Mouse (Mus musculus) ES-E14 (cell line): Measurements from ENCODE around the gene Gm128. TPM values are rescaled to one million over a fixed set of nuclear protein-coding genes. Genes with fewer than 3 reads are reported as not detected.

Experiments
- DNase-seq: peaks from one replicate; pipeline ENCODE4 v3.0.0-alpha.2; 2013; ENCODE audit warnings: low read depth, low spot score
- H3K27ac ChIP-seq: 2 replicates; pipeline ENCODE4 v1.5.1; 2012; ENCODE audit warnings: low read depth, mild to moderate bottlenecking, low read length, moderate library complexity, mixed read lengths; ENCODE audit not compliant: poor library complexity, insufficient read depth, severe bottlenecking
- H3K36me3 ChIP-seq: 2 replicates; pipeline ENCODE4 v1.6.1; 2012; ENCODE audit warnings: mild to moderate bottlenecking, low read length, moderate library complexity, mixed read lengths; ENCODE audit not compliant: control insufficient read depth, poor library complexity, insufficient read depth, severe bottlenecking
- H3K4me1 ChIP-seq, 2 experiments: fragments of 150-350 bp in 1 of 2; sonication (generic) in 1 of 2; 2 replicates each; pipeline ENCODE4 v1.6.1; 2012; ENCODE audit warnings: low read length in 2 of 2, mild to moderate bottlenecking in 1 of 2, mixed read lengths in 1 of 2; ENCODE audit not compliant: control insufficient read depth in 2 of 2, insufficient read depth in 2 of 2, poor library complexity in 1 of 2
- H3K4me3 ChIP-seq, 2 experiments: fragments of 150-350 bp in 1 of 2; sonication (generic) in 1 of 2; 2 replicates each; pipeline ENCODE4 v1.5.1; 2012; ENCODE audit warnings: low read length in 2 of 2, low read depth in 1 of 2, mild to moderate bottlenecking in 1 of 2, mixed read lengths in 1 of 2; ENCODE audit not compliant: insufficient read depth in 1 of 2, poor library complexity in 1 of 2, severe bottlenecking in 1 of 2
- H3K9ac ChIP-seq: 2 replicates; pipeline ENCODE4 v1.6.1; 2012; ENCODE audit warnings: low read depth, mild to moderate bottlenecking, low read length, mixed read lengths; ENCODE audit not compliant: poor library complexity, insufficient read depth, severe bottlenecking
- H3K9me3 ChIP-seq: fragments of 150-350 bp; sonication (generic); 2 replicates; pipeline ENCODE4 v1.6.1; 2012; ENCODE audit warnings: low read depth, mild to moderate bottlenecking, low read length; ENCODE audit not compliant: control insufficient read depth, insufficient read depth
- CHD2 ChIP-seq: IDR thresholded peaks from 2 replicates; pipeline ENCODE4 v1.6.1; 2014; ENCODE audit warnings: mild to moderate bottlenecking, low read depth, low read length, inconsistent platforms
- HCFC1 ChIP-seq: IDR thresholded peaks from 2 replicates; pipeline ENCODE4 v1.6.1; 2012; ENCODE audit warnings: low read length, inconsistent platforms, borderline replicate concordance; ENCODE audit not compliant: insufficient read depth
- MAFK ChIP-seq: IDR thresholded peaks from 2 replicates; pipeline ENCODE4 v1.6.1; 2014; ENCODE audit warnings: mild to moderate bottlenecking, low read depth, low read length, inconsistent platforms; ENCODE audit not compliant: insufficient read depth
- ZC3H11A ChIP-seq: IDR thresholded peaks from 2 replicates; pipeline ENCODE4 v1.6.1; 2012; ENCODE audit warnings: low read depth, mild to moderate bottlenecking, inconsistent platforms, low read length, borderline replicate concordance
- ZNF384 ChIP-seq: IDR thresholded peaks from 2 replicates; pipeline ENCODE4 v1.6.1; 2012; ENCODE audit warnings: low read depth, low read length, inconsistent platforms
- in situ Hi-C, 2 experiments: fragments of 600-800 bp; cut with MboI; formaldehyde crosslinking; loops; one replicate each; pipeline ENCODE4 v1.15.1; 2025; ENCODE audit warnings: low sequenced_read_pairs in 2 of 2, inconsistent platforms in 1 of 2; ENCODE audit not compliant: unreplicated experiment in 2 of 2
- total RNA-seq: library from RNA; depleted of rRNA; stranded (reverse); fragments of 300-350 nt; gene quantifications from 2 replicates; pipeline ENCODE4 v1.2.3, GENCODE M21; 2012; rRNA removed

The Gm128 gene
- total RNA-seq, 1 experiment = 2.0 TPM

- Histone ChIP-seq H3K4me1 (no peaks in the 10 kb centered on the region), H3K9me3 (no peaks in the 10 kb centered on the region), H3K27ac (no peak overlapping the region), H3K36me3 (peaks cover 38% of the 10 kb centered on the region), H3K4me3 (no peak overlapping the region), H3K9ac (no peak overlapping the region)
- DNase-seq = no peak
- TF ChIP-seq ZNF384 = no peak
- TF ChIP-seq MAFK = no peak
- no peak for TF ChIP-seq HCFC1
- TF ChIP-seq CHD2 = no peak
- no peak for TF ChIP-seq ZC3H11A
- in situ Hi-C loops = no loop called here
Measured at GRCm38 (mm10) chr3:95200562-95200961, 40.8 kb downstream of the Gm128 start.

- Histone ChIP-seq H3K27ac (no peak overlapping the region), H3K36me3 (peaks cover 38% of the 10 kb centered on the region), H3K9me3 (no peaks in the 10 kb centered on the region), H3K9ac (no peak overlapping the region), H3K4me1 (no peaks in the 10 kb centered on the region), H3K4me3 (no peak overlapping the region)
- no peak for DNase-seq
- in situ Hi-C loops = no loop called here
- no peak for TF ChIP-seq ZNF384
Measured at GRCm38 (mm10) chr3:95200132-95200531, 41.3 kb downstream of the Gm128 start.

- no peak for DNase-seq
- Histone ChIP-seq H3K4me3 (no peak overlapping the region), H3K9ac (no peak overlapping the region), H3K9me3 (no peaks in the 10 kb centered on the region), H3K27ac (no peak overlapping the region), H3K4me1 (no peaks in the 10 kb centered on the region), H3K36me3 (peaks cover 41% of the 10 kb centered on the region)
- TF ChIP-seq CHD2 = no peak
- TF ChIP-seq MAFK = no peak
- TF ChIP-seq ZC3H11A = no peak
- TF ChIP-seq ZNF384 = no peak
- TF ChIP-seq HCFC1 = no peak
- in situ Hi-C loops = no loop called here
Measured at GRCm38 (mm10) chr3:95199101-95199500, 42.3 kb downstream of the Gm128 start.

GRCm38 (mm10) chr3:95195772-95196171 is 45.6 kb downstream of the Gm128 start:
- H3K9me3 ChIP-seq = no peaks in the 10 kb centered on the region
- DNase-seq = no peak
- TF ChIP-seq CHD2 (no peak), HCFC1 (no peak), ZNF384 (no peak), ZC3H11A (no peak), MAFK (no peak)
- in situ Hi-C loops = no loop called here
- no peak overlapping the region for H3K9ac ChIP-seq
- H3K27ac ChIP-seq = no peak overlapping the region
- peaks cover 31% of the 10 kb centered on the region for H3K36me3 ChIP-seq
- H3K4me3 ChIP-seq = no peak overlapping the region
- no peaks in the 10 kb centered on the region for H3K4me1 ChIP-seq

GRCm38 (mm10) chr3:95194721-95195135 is 46.7 kb downstream of the Gm128 start:
- peaks cover 34% of the 10 kb centered on the region for H3K36me3 ChIP-seq
- H3K4me3 ChIP-seq = no peak overlapping the region
- no peaks in the 10 kb centered on the region for H3K4me1 ChIP-seq
- TF ChIP-seq ZNF384 (no peak), MAFK (no peak), CHD2 (no peak), ZC3H11A (no peak), HCFC1 (no peak)
- H3K27ac ChIP-seq = no peak overlapping the region
- no peak overlapping the region for H3K9ac ChIP-seq
- H3K9me3 ChIP-seq = no peaks in the 10 kb centered on the region
- in situ Hi-C loops = no loop called here
- no peak for DNase-seq

Other genes starting within 250 kb of the Gm128 start
- 19.8 and 20.6 TPM in 2 replicates for gene Zfp687, start 226.2 kb downstream of the Gm128 start, total RNA-seq
- gene Psmd4, start 199.0 kb downstream of the Gm128 start, total RNA-seq = 258 and 291 TPM in 2 replicates
- gene Pip5k1a, start 134.7 kb downstream of the Gm128 start, total RNA-seq = 23.2 and 30.7 TPM in 2 replicates
- 34.4 and 35.7 TPM in 2 replicates for gene Vps72, start 130.6 kb downstream of the Gm128 start, total RNA-seq
- gene Tmod4, start 117.1 kb downstream of the Gm128 start, total RNA-seq = 0.36 TPM in 1 of 2 replicates, not detected in the other
- 38.1 and 39.2 TPM in 2 replicates for gene Scnm1, start 107.6 kb downstream of the Gm128 start, total RNA-seq
- gene Lysmd1, start 107.5 kb downstream of the Gm128 start, total RNA-seq = 4.4 and 5.1 TPM in 2 replicates
- 1.0 and 1.3 TPM in 2 replicates for gene Tnfaip8l2, start 99.2 kb downstream of the Gm128 start, total RNA-seq
- 15.3 and 34.7 TPM in 2 replicates for gene Sema6c, start 81.1 kb downstream of the Gm128 start, total RNA-seq
- gene Gabpb2, start 23.7 kb downstream of the Gm128 start, total RNA-seq = 28.7 and 30.7 TPM in 2 replicates
- gene Cdc42se1, start 12.9 kb downstream of the Gm128 start, total RNA-seq = 43.2 and 51.4 TPM in 2 replicates
- gene Mllt11, start 9.4 kb downstream of the Gm128 start, total RNA-seq = 5.3 and 10.1 TPM in 2 replicates
- 6.7 and 16.0 TPM in 2 replicates for gene Bnipl, start 9.6 kb upstream of the Gm128 start, total RNA-seq
- 48.8 and 54.5 TPM in 2 replicates for gene Mindy1, start 39.7 kb upstream of the Gm128 start, total RNA-seq
- 26.4 and 29.5 TPM in 2 replicates for gene Prune1, start 40.5 kb upstream of the Gm128 start, total RNA-seq
- gene Anxa9, start 65.6 kb upstream of the Gm128 start, total RNA-seq = 0.58 and 1.1 TPM in 2 replicates
- gene Cers2, start 73.2 kb upstream of the Gm128 start, total RNA-seq = 87.6 and 101 TPM in 2 replicates
- gene Setdb1, start 115.6 kb upstream of the Gm128 start, total RNA-seq = 54.7 and 59.1 TPM in 2 replicates
- gene 4930558C23Rik, start 161.2 kb upstream of the Gm128 start, total RNA-seq = 0.31 TPM in 1 of 2 replicates, not detected in the other
- gene Arnt, start 192.8 kb upstream of the Gm128 start, total RNA-seq = 25.1 and 28.8 TPM in 2 replicates